Mouse (Mus musculus): ENCODE results near the gene N4bp2l2.

The N4bp2l2 gene

DNA sequence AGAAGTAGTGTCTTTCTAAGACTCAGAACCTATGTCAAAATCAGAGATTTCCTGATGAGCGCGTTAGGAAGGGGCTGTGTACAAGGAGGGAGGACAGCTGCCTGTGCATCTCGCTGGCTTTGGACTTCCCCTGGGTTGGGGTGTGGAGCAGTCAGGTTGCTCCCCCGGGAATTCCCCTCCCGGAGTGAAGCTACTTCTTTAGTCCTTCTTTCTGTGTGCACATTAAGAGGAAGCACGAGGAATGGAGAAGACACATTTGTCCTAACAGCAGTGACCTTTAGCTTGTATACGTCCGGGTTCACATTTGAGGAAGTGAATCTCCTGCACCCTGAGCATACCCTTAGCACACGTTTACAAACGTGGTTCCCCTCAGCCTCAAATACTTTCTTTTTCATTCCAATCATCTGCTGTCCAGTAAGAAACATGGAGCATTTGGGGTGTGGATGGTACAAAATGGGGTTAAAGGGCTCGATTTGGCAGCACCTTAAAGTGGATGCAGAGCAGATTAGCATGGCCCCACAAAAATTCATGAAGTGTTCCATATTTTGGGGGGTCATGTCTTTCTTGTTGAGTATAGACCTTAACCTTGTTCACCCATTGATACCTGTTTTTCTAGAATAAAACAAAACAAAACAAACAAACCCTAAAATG is 70.5 kb downstream of the N4bp2l2 start:
- no peak for DNase-seq

DNA sequence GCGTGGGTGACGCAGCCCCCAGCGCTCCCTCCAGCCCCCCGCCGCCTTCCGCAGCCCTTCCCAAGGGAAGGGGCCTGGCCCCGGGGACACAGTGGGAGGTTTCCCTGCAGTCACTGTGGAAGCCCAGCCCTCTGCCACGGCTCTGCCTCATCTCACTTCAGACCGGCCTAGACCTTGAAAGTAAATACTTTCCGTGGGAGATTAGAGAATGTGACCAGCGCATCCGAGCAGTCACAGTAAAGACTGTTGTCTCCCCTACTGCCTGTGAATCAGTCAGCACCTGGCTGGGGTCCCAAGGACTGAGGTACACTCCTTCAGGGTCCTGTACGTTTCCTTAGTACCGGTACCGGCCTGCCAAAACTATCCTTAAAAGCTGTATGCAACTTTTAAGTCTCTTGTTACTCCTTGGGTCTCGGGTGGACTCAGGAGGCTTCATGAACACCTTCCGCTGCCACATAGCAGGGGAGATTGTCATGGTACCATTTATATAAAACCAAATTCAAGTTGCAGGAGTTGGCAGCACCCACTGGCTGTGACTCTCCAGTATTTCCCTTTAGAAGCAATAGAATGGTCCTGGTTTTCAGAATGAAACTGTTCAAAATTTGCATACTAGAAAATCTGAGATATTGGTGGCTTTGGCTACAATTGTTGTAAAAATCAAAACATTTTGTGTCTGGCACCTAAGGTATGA is 71.2 kb downstream of the N4bp2l2 start:
- no peak for DNase-seq

DNA sequence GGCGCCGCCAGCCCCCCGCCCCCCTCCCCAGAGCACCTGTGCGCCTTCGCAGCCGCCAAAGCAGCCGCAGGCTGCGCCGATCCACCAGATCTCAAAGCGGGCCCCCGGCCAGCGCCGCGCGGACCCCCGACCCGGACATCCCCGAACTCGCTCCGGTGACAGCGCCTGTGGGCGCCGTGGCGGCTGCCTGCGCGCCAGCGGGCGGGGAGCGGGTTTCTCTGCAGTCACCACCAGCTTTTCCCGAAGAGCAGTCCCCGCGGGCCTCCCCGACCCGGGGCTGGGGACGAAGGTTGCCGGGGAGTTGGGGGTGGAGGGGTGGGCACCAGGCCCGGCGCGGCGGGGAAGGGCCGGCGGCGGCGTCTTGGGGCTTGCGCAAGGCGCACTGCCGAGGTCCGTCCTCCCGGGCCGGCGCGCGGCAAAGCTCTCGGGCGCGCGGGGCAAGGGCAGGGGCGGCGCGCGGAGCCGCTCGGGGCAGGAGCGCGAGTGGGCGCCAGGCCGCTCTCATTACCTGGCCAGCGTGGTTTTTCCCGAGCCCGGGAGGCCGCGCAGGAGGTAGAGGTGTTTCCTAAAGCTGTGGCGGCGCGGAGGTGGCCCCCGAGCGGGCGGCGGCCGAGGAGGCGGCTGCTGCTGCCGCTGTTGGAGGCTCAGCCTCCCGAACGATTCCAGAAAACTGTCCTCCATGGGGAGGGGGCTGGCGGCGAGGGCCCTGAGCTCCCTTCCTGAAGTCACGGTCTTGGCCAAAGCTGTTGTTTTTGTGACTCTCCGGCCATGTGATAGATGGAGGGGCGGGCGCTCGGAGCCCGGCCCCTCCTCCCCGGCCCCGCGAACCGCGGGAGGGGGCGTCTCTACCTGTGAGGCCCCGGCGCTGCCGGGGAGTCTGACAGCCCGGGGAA is 72.0 kb downstream of the N4bp2l2 start:
- DNase-seq: peak; percentile 38

DNA sequence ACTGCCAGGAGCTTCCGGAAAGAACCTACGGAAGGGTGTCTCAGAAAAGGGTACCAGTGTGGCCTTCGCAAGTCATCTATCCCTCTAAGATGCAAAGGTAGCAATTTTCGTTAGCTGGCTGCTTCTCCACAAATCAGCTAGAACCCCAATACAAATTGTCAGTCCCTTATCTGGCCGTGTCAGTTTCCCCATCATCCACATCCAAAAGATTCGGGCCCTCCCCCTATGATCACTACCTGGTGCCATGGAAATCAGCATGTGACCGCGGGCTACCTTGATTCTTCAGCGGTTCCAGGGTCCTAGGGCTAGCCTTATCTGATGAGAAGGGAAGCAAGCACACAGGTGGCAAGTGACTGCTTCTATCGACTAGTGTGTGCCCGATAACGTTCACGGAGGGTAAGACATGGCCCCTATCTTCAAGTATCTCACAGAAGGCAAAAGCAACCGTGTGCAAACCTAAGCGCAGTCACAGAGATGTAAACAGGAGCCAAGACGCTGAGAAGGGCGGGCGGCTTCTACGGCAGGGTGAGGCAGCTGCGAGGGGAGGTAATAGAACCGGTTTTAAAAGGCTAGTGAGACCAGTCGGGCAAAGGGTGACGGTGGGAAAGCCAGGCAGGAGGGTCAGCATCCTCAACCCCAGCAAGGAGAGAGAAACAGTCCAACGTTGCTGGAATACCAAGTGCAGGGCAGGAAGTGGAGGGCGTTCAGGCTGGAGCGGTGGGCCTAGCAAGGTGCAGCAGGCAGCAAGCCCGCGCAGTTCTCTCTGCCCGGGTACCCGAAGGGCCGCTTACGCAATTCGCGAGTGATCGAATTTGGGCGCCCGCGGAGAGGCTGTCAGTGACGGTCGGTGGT is 72.9 kb downstream of the N4bp2l2 start:
- DNase-seq: no peak

DNA sequence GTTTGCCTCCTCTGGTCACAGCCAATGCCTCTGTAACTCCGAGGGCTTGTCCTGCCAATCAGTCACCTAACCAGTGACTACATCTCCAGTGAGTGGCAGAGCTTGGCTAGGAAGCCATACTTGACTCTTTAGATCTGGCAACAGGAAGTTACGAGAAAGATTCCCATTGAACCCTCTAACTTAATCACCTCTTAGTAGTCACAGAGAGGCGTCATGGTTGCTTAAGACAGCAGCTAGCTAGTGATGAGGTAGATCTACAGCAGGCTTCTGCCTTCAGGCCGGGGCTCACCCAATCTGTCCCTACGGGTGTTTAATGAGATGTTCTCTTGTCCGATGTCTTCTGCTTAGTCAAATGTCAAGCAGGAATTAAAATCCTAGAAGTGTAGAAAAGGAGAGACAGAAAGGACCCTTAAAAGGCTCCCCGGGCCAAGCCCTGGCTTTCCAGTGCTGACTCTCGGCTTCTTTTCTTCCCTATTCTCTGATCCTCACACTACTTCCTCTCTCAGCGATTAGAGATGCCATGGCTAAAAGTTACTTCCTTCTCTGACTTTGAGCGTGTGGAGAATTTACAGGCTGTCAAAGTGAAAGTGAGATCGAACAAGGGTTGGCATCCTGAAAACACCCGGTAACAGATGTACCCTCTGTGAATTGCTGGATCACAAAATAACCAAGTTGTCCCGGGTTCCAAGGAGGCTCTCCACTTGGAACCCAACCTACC is 73.6 kb downstream of the N4bp2l2 start:
- DNase-seq: no peak

DNA sequence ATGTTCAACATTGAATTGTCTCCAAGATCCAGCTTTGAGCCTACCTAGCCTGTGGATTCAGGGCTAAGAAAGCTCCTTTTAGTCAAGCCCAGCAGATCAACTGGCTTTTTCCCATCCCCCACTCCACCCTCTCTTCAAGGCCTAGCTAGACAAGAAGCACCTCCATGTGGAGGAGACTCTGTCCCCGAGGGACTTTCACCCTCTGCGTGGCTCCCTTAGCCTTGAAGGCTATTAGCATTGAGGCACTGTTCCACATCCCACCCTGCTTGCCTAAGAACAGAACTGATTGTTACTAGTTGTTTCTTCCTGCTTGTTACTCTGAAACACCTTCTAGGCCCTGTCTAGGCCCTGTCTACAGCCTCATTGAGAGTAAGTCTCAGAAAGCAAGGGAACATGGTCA is 76.0 kb downstream of the N4bp2l2 start:
- DNase-seq: no peak

DNA sequence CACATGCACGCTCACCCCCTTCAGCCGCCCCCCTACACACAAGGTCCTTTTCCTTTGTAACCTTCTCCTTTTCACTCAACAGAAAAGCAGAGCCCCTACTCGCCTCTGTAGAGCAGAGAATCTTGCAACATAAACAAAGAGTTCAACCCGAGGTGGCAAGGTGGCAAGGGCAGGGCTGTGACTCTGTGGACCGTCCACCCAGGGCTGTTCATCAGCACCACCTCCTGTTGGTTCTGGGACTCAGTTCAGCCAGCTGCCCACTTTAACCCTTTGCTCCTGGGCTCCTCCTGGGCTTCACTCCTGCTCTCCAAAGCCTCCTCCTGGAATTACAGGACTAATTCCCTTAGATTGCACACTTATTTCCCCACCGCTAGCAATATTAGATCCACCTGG is 81.7 kb downstream of the N4bp2l2 start:
- DNase-seq: no peak

DNA sequence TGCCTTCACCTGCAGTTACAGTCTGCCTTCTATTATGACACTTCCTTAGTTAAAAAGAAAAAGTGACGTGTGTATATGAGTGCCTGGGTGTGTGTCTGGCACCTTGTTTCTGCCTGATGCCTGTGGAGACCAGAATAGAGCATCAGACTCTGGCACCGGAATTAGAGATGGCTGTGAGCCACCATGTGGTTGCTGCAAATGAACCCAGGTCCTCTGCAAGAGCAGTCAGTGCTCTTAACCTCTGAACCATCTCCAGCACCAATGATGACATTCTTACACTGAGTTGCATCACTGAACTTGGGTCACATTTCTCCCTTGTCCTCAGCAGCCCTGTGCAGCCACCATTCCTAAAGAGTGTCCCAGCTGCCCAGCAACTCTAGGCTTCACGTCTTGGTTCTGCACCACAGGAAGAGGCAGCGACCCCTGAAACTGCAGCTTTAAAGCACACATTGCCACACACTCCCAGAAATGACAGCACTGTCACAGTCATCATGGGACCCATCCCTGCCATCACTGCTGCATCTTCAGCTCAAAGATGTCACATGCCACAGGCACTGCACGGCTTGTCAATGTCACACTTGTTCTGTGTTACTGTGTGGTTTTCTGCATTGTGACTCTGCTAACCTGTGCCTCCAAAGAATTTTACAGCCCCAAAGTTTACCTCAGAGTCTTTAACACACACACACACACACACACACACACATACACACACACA is 82.2 kb downstream of the N4bp2l2 start:
- no peak for DNase-seq

DNA sequence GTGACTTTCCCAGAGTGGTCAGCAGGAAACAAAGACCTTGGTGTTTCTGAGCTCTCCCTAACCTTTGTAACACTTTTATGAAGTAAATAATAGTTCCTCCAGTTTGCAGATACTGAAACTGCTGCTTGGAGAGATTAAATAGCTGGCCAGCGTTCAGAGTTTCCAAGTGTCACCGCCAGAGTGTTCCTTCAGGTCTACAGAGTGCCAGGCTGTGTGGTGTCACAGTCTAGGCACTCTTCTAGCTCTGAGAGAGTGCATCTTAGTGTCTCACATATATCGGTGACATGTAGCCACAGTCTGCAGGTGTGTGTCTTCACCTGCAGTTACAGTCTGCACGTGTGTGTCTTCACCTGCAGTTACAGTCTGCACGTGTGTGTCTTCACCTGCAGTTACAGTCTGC is 82.8 kb downstream of the N4bp2l2 start:
- DNase-seq: no peak

DNA sequence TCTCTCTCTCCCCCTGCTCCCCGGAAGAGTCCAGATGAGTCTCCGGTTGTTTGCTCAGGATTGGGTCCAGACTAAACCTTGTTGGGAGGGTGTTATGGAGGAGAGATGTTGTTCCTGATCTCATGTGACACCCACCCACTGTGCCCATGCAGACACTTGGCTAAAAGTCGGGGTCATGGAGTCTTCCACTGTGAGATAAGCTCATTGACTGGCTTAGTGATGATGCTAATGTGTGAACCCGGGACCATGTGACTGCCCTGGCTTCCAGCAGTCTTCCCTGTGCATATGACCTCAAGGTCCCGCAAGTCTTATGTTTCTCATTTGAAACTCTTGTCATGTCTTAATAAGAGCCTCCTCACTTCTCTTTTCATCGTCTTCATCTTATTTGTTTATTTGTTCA is 84.8 kb downstream of the N4bp2l2 start:
- DNase-seq: no peak

DNA sequence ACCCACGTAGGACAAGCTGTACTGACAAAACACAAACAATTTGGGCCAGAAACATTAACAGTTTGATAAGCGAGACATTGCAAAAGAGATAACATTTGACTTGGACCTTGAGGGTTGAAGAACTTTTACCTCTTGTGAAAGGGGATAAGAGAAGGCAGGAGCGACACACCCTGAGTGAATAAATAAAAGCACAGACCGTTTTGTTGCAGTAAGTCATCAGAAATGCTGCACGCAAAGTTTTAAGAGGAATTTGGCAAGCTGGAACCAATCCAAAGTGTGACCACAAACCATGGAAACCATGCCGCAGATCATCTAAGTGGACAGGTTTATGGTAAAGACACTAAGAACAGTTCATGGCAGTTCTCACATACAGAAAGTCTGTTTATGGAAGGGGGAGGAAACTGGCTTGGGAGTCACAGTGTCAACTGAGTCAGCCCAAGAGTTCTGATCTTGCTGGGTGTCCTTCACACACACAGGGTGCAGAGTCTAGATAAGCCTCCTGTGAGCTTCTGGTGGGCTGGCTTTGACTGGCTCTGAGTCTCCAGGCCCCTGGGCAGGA is 87.3 kb downstream of the N4bp2l2 start:
- DNase-seq: no peak

DNA sequence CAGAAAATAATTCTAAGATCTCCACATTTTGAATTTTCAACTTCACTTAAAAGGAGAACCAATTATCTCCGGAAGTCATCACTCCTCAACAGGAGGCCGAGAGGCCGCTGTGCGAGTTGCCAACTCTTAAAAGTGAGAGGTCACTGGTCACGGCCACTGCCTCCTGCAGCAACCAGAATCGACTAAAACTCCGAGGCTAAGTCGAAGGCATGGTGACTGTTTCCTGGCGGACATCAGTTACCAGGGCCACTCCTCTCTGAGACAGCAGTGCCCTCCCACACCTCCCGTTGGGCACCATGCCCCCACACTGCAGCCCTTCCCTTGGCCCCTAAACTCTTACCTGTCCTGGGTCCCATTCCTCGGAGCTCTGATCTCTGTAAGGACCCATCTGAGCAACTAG is 89.2 kb downstream of the N4bp2l2 start:
- DNase-seq: no peak

DNA sequence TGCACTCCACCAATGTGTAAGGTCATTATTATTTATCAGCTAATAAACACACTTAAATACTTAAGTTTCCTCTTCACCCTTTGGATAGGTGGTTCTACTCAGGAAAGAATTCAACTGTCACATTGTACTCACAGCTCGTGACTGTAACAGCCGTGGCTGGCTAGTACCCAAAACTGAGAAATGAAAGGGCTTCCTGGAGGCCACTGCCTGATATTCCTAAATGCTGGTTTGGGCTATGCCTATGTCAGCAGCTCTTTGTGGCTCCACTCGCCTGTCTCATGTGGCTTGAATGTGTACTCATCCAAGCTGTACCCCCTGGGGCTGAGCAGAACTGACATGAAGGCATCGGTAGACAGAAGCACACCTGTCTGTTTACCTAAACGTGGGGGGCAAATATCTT is 91.1 kb downstream of the N4bp2l2 start:
- no peak for DNase-seq

DNA sequence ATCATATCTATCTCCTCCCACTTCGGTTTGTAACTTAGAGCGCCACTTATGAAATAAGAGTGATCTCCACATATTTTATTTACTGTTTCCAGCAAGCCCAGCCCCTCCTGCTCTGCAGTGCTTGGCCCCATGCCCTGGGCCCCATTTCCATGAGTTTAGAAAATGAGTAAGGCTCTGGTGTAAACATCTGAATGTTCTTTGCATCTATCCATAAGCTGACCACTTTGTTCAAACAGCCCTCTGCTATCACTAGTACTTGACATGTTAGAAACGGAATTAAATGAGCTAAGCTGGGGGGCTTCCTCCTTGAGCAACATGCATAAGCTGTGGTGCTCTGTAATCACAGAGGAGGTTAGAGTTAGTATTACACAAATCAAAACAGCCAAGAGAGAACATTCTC is 91.6 kb downstream of the N4bp2l2 start:
- no peak for DNase-seq

DNA sequence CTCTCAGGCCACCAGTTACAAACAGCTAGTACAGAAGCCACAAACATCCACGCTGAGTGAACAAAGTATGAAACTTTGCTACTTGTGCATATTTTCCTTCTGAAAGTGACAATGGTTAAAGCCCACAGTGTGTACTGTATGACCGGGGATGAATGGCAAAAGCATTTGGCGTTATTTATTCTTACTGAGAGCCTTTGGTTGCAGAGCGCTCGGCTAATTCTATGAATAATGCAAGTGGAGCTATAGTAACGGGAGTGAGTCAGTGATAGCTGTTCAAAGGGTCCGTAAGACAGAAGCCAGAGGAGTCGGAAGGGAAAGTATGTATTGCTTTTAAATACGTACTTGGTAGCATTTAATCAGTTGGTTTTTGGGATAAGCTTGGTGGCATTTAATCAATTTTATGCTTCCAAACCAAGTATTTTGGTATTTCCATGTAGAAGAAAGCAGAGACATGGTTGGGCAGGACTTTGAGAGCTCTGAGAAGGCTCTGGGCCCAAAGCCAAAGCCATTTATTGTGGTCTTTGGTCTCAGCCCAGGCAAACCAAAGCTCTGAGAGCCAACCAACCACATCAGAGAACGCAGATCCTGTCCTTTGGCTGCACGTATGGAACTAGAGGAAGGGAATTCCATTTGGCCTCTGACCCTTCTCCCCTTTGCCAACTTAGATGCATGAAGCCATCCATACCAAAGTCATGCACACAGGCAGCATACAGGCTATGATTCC is 95.3 kb downstream of the N4bp2l2 start:
- no peak for DNase-seq

DNA sequence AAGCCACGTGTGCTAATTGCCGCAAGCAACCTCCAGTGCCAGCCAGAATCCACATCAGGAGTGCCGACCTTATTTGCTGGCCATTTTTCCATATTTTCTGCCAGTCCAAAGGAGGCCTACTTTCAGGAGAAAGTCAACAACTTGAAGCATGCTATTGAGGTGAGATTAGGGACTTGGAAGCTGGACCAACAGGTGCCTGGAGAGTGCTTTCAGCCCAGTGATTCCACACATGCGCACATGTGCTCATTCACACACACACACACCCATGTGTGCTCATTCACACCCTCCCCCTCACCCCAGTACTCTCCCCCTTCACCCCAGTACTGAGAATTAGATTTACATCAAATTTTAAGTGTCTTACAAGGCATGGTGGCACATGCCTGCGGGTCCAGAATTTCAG is 99.0 kb downstream of the N4bp2l2 start:
- no peak for DNase-seq

DNA sequence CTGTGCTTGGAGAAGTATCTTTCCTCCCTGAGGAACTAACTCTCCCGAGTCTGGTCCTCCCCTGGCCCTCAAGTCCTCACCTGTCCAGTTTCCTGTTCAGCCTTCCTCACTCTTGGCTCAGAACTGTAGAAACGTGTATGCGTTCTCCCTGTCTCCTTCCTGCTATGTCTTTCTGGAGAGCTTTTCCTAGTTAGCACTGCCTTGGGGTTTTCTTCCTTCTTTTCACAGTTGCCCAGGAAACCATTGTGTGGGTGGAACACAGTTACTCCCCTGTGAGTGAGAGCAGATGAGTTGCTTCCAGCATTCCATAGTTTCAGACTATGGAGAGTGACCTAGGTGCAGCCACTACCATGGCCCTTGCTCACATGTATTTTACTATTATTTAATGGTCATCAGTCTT is 99.8 kb downstream of the N4bp2l2 start:
- DNase-seq: no peak

DNA sequence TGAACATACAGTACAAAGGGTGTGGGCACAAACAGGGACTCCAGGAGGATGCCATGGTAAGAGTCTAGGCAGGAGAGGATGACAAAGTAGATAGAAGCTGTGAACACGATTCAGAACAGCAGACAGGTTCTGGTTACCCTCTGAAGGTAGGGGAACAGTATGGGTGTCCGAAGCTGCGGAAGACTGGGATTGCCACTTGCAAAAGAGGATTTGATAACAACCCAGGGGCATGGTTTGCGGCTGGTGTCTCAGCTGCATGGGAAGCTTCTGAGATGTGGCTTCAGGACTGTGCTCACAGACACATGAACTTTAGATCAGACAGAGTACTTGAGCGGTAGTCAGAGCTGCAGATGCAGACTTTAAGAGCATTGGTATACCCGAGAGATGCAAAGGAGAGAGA is 101.6 kb downstream of the N4bp2l2 start:
- no peak for DNase-seq

DNA sequence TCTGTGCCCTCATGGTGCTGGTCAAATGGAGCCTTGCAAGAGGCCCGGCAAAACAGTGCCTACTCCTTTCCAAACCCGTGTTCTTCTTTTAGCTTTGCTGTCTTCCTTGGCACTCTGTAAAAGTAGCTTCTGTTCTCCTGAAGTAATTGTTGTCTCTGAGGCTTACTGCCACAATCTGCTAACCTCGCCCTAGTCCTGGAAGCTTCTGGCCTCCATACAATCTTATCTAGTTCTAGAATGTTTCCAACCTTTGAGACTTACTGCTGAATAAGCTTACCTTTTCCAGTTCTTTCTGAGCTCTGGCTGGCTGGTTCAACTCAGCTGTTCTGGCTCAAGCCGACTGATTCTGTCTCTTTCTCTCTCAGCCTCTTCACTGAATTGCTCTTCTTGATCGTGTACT is 104.2 kb downstream of the N4bp2l2 start:
- DNase-seq: no peak

DNA sequence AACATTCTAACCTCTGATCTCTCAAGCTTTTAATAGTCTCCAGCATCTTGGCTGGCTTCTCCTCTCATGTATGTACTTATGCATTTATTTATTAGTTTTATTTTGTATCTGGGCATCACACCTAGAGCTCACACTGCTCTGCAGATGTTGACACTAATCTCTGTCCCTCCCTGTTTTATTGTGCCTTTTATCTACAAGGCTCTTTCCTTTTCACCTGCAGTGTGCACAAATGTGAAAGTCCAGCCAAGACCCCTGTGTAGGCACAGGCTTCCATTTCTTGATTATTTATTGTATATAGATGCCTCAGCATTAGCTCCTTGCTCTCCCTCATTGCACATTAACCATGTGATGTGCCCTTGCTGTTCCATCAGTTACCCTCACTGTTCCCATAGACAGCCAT is 104.6 kb downstream of the N4bp2l2 start:
- no peak for DNase-seq

DNA sequence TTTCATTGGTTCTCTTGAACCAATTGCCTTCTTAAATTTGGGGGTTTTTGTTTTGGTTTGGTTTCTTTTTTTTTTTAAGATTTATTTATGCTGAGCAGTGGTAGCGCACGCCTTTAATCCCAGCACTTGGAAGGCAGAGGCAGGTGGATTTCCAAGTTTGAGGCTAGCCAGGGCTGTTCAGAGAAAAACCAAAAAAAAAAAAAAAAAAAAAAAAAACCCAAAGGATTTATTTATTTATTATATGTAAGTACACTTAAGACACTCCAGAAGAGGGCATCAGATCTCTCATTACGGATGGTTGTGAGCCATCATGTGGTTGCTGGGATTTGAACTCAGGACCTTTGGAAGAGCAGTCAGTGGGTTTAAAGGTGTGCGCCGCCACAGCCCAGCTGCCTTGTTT is 105.1 kb downstream of the N4bp2l2 start:
- DNase-seq: no peak

Measured in kidney, adult 11 months (tissue).